Mouse (Mus musculus): ENCODE measurements around the gene BC048507.

GRCm38 (mm10) chr13:67844853-67845194, 18.3 kb upstream of the BC048507 start:
- no peak for TF ChIP-seq CTCF (IDR thresholded peaks at IDR 0.05; ENCODE audit: borderline replicate concordance, control insufficient read depth, extremely low read depth, insufficient read depth, low read length, poor library complexity)
- no peak for TF ChIP-seq POLR2A (IDR thresholded peaks at IDR 0.05; ENCODE audit: control insufficient read depth, extremely low read depth, insufficient read depth, low read length, poor library complexity)

Data from thymus, adult 2 months (tissue).